Mouse (Mus musculus): ENCODE measurements at regions not wholly inside any gene's neighbourhood (a gene's known extent, or its start where the extent isn't known, plus 50 kb on each side); places are given as distances from the start of the nearest gene placed in this dataset.
A peak's percentile ranks its signal among the peaks of the same experiment; 100 is the strongest.

DNA sequence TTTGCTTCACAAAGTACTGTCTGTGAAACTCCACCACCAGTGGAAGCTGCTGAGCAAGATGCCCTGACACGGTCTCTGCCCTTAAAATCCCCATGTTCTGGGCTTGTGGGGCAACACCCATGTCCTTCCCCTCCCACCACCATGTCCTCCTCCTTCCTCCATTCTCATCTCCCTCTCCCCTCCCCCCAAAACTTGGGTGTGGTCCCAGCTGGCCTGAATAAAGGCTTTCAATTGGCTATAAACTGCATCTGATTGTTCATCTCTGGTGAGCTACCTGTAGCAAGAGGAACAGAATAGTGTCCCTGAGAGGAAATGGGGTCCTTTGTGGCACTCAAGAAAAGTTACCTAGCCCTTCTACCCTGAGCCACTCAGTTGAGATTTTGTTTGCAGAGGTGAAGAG lies 91.8 kb downstream of the Slc16a9 start:
- DNase-seq (ENCODE audit: low spot score), result no peak

DNA sequence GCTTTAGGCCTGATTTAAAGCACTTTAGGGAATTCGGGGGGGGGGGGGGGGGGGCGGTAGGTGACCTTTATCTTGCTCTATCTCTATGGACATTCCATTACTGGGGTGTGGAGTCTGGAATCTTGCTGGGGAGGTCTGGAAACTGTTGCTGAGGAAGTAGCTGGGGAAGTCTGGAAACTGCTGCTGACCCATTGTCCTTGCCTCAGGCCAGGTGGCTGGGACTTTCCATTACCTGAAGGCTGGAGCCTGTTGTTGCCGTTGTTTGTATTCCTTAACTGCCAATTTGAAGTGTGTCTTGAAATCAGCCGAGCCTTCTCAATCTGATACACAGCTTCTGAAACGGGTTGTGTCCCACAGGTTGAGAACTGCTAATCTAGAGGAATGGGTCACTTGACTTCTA lies 80.9 kb upstream of the Fam13c start:
- DNase-seq (ENCODE audit: low spot score), result no peak

DNA sequence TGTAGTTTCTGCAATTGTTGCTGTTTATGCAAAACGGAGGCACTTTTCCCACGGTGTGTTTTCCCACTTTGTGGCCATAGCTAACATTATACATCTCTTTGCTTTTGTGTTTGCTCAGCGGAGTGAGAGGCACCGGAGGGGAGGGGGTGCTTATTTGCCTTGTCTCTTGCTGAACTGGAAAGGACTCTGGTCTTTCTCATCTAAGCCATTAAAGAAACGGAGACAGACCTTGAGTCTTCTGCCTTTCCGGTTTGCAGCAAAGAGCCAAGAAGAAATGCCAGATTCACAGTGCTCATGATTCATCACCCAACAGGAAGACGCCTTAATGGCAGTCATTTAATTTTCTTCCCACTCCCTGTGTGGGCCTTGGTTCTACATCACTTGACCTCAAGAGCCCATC lies 80.4 kb upstream of the Fam13c start:
- DNase-seq (ENCODE audit: low spot score), result no peak

DNA sequence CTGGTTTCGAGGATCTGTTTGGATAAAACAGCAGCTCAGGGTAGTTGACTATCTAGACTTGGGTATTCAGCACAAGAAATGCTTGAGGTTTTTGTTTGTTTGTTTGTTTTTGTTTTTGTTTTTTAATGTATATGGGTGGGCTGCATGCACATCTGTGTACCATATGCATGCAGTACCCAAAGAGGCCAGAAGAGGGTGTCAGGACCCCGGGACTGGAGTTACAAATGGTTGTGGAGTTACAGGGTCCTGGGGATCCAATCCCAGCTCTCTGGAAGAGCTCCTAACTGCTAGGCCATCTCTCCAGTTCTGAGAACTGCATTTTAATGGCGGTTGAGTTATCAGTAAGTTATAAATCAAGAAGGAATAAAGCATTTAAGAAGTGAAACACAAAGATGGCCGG lies 77.2 kb upstream of the Fam13c start:
- DNase-seq (ENCODE audit: low spot score), result no peak

DNA sequence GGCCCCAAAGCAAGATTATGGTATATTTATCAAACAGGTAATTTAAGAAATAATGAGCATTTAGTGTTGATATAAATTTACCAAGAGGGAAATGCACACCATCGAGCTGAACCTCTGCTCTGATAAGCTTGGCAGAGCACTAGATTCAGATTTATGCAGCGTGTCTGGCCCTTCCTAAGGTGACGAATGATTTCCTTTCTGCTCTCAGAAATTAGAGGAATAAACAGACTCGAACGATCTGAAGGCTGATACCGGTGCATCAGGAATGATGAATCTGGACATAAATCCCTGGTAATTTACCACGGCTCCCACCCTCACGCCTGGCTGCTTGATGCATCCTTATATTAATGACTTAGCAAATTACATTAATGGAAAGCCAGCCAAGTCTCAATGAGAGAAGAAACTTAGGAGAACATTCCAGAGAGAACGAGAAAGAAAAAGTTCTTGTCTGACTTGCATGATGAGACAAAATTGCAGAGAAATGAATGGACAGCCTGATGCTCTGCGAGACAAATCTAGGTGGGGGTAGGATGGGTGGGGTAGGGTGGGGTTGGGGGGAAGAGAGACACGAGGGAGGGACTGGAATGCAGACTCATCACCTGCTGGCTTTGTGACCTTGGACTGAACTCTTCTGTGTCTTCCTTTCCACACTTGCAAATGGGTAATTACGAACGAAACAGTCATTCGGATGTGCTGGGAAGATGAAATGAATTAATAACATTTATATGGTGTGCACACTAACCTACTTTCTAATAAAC lies 75.9 kb upstream of the Fam13c start:
- DNase-seq (ENCODE audit: low spot score), result no peak

DNA sequence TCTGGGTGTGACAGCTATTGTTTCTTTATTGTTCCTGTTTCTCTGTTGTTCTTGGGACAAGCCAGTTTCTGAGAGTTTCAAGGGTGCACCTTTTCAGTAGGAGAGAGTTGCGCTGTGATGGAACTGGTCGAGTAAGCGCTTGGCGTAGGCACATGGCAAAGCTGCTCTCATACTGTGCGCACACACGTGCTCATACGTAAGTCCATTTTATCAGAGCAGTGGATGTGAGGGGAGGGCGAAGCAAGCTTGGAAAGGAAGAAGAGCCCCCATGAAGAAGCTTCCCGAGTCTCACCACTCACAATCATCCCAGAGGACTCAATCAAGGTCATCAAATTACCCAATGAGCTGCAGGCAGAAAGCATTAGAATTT lies 75.3 kb upstream of the Fam13c start:
- no peak for DNase-seq (ENCODE audit: low spot score)

DNA sequence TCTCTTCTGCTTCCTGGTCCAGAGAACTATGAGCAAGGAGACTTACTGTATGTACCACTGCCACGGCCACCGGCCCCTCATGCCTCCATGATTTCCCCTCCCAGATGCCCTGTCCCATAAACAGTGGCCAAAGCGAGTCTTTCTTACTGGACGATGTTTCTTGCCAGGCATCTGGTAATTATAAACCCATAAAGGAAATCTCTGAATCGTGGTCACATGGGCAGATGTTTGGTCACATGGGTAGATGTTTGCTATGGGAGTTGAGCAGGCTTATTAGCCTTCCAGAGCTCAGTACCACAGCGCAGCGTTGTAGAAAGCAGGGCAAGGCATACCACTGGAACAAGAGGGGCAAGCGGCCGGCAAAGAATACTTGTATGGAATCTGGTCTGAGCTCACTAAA lies 74.8 kb upstream of the Fam13c start:
- no peak for DNase-seq (ENCODE audit: low spot score)

DNA sequence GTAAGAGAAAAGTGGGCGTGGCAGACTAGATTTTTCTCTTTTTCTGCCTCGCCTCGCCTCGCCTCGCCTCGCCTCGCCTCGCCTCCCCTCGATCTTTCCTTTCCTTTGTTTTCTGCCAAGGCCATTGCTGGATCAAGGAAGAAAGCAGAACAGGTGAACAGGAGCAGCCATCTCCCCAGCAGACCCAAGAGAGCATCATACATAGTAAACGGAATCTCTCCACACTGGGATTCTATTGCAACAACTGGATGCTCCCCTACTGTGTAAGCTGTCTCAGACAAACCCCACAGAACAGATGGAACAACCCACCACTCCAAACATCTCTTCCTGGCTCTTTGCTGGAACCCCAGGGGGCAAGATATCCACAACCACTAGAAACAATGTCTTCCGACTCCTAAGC lies 72.4 kb upstream of the Fam13c start:
- peak; percentile 41 for DNase-seq (ENCODE audit: low spot score)

DNA sequence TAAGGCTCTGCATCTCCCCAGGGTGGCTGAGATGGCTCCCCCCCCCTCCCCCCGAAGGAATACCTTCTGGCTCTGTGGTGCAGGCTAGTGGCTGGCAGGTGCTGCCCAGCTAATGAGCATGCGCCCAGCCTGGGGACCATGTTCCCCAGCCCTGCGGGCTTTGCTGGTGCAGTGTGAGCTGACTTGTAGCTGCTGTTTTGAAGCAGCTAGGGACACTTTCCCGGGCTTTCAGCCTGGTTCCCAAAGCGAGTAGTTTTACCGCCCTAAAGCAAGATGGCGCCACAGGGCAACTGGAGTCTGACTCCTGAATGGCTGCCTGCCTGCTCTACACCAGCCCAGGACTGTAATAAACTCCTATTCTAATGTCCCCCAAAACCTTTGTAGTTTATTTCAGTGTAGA lies 71.6 kb upstream of the Fam13c start:
- peak; percentile 35 for DNase-seq (ENCODE audit: low spot score)

DNA sequence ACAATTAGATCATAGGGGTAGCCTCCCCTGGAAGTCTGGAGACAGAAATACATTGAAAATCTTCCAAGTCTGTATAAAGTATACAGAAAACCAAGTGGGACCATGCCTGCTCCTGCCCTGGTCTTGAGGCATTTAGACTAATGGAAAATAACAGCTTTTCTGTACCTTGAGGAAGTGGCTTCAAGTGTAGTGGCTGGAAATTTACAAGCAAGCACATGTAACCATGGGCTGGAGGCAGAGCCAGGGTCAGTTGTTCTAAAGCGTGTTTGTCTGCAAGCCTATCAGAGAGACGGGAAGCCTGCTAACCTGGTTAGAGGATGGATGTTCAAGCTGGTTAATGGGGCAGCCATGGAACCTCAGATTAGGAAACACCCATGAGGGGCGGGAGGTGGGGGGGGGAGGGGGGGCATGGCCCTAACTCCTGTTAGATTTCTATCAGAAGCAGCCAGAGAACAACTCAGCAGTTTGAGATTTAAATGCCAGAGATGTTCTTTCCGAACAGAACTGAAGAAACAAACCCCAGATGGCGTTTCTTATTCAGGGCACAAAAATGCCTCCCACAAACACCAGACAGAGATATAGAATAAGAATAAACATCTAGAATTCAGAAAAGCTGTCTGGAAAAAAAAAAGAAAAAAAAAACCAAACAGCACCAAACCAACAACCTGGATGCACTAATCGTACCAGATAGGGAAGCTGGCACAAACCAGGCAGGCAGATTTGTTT lies 67.7 kb upstream of the Fam13c start:
- DNase-seq (ENCODE audit: low spot score), result no peak

DNA sequence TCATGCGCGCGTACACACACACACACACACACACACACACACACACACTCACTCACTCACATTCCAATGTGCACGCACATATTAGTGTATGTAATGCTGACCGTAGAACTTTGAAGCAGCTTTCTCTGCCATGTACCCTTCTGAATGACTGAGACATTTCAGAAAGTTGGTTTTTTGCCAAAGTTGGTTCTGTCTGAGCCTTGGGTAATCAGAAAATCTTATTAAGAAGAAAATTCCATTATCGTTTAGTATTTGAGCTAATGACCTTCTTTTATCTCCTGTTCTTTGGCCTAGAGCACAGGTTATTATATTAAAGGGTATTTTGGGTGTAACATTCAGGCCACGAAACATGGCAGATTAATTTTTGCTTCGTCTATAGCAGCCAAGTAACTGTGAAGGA lies 67.1 kb upstream of the Fam13c start:
- no peak for DNase-seq (ENCODE audit: low spot score)

DNA sequence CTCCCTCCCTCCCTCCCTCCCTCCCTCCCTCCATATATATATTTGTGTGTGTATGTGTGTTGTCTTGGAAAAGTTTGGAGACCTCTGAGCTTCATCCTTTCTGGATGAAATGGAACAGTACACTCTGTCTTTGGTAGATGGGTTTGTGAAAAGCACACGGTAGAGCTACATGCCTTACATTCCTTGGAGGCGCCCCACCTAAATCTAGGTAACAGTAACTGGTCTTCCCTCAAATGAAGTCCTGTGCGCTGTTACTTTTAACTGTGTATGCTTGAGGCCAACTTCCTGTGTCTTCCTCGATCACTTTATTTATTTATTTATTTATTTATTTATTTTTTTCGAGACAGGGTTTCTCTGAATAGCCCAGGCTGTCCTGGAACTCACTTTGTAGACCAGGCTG lies 66.4 kb upstream of the Fam13c start:
- DNase-seq (ENCODE audit: low spot score), result no peak

DNA sequence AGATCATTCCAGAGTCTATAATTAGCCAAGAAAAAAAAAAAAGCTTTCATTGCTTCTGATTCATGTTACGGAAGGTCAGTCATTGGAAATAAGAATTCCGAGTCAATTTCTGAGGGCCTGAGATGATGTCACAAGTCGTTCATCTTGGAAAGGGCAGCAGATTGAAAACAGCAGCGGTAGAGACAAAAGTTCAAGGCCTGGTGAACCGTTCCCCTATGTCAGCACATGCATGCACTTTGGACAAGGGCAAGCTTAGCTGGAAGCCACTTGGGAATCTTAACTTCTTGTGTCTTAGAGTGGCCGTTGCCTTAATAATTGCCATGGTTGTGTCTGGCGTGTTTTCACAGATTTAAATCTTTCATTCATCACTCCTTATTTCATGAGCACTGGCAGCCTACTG lies 65.6 kb upstream of the Fam13c start:
- no peak for DNase-seq (ENCODE audit: low spot score)

DNA sequence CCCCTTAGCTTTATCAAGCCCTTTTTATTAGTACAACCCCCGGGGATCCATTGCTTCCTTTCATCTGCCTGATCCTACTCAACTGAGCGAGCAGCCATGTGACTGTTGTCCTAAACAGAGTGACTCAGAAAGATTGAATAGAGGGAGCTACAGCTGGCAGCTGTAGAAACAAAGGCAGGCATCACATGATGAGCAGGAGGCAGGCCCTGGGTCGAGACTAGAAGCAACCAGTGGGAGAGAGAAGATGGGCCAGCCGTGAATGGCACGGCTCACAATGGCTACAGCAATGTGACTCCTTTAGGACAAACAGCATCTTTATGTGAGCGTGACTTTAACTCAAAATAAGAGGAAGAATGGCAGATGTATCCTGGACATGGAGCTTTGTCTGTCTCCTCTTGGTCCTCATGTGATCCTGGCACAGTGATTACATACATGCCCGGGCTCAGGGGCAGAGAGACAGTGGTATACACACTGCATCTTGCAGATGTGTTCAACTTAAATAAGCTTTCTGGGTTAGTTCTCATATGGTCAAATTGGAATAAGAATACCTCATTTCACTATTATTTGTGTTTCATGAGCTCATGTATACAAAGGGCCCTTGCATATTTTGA lies 60.1 kb upstream of the Fam13c start:
- DNase-seq (ENCODE audit: low spot score), result no peak

DNA sequence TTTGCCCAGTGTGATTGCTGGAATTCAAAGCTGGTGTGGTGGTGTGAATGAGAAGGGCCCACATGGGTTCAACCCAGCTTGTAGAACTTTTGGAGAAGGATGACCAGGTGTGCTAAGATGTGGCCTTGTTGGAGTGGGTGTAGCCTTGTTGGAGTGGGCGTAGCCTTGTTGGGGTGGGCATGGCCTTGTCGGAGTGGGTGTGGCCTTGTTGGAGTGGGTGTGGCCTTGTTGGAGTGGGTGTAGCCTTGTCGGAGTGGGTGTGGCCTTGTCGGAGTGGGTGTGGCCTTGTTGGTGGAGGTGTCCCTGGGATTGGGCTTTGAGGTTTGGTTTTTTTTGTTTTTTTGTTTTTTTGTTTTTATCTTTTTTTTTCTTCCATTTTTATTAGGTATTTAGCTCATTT lies 55.6 kb upstream of the Fam13c start:
- DNase-seq (ENCODE audit: low spot score), result no peak

DNA sequence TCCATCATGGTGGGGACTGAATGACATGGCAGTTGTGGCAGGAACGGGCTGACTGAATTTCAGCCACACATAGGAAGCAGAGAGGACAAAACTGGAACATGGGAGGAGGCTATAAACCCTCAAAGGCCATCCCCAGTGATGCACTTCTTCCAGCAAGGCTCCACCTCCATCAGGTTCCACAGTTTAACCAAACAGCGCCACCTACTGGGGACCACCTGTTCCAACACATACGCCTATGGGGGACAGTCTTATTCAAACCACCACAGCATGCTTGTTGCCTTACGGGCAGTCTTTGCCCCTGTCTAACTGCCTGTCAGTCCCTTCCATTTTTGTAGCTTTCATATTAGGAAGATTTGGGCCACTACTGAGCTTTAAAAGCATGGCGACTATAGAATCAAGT lies 52.6 kb upstream of the Fam13c start:
- no peak for DNase-seq (ENCODE audit: low spot score)

Measured in testis, postnatal 14 days (tissue).